Mouse (Mus musculus) liver, embryonic 13.5 days (tissue): ENCODE measurements around the gene Keap1. TPM values are rescaled to one million over a fixed set of nuclear protein-coding genes. Genes with fewer than 3 reads are reported as not detected.
"Not testable (repeated sequence)": the region's sequence is repeated elsewhere in the genome, so short reads cannot be mapped to it uniquely, and the experiment has no call there.

Experiments
- ATAC-seq: fragments of 200-750 bp; cut with Nextera tagmentation; 2 replicates; pipeline ENCODE4 v1.8.0; 2017; ENCODE audit warnings: low read depth, mild to moderate bottlenecking, moderate number of reproducible peaks, moderate library complexity
- DNase-seq: peaks from one replicate; pipeline ENCODE4 v3.0.0; 2022
- H3K27ac ChIP-seq: fragments of 300-500 bp; sonication (generic); 2 replicates; pipeline ENCODE4 v1.5.1; 2015; ENCODE audit warnings: moderate library complexity, mild to moderate bottlenecking, inconsistent platforms
- H3K27me3 ChIP-seq: fragments of 300-500 bp; sonication (generic); 2 replicates; pipeline ENCODE4 v1.6.1; 2015; ENCODE audit warnings: mild to moderate bottlenecking, inconsistent platforms
- H3K36me3 ChIP-seq: fragments of 300-500 bp; sonication (generic); 2 replicates; pipeline ENCODE4 v1.6.1; 2015; ENCODE audit warnings: mild to moderate bottlenecking, inconsistent platforms
- H3K4me1 ChIP-seq: fragments of 300-500 bp; sonication (generic); replicated peaks from 2 replicates; pipeline ENCODE4 v1.6.1; 2015; ENCODE audit warnings: inconsistent platforms
- H3K4me2 ChIP-seq: fragments of 300-500 bp; sonication (generic); 2 replicates; pipeline ENCODE4 v1.6.1; 2015; ENCODE audit warnings: inconsistent platforms, mild to moderate bottlenecking, moderate library complexity
- H3K4me3 ChIP-seq: fragments of 300-500 bp; sonication (generic); replicated peaks from 2 replicates; pipeline ENCODE4 v1.5.1; 2015; ENCODE audit warnings: mild to moderate bottlenecking, inconsistent platforms
- H3K9ac ChIP-seq: fragments of 300-500 bp; sonication (generic); 2 replicates; pipeline ENCODE4 v1.6.1; 2015; ENCODE audit warnings: mild to moderate bottlenecking, inconsistent platforms
- H3K9me3 ChIP-seq: fragments of 300-500 bp; sonication (generic); replicated peaks from 2 replicates; pipeline ENCODE4 v1.6.1; 2016; ENCODE audit warnings: inconsistent platforms
- WGBS: fragments of 180-500 bp; shearing (Covaris S2); methylation state at CpG from one replicate; pipeline ENCODE4 v1.1.7; 2015; ENCODE audit not compliant: insufficient replicate concordance; 5-methylcytosine and 5-hydroxymethylcytosine counted together
- polyA plus RNA-seq: library from polyadenylated mRNA; unstranded; fragments of >200 nt; fragmentation: Nextera tagmentation; extraction: Ambion mirVana; gene quantifications from 2 replicates; pipeline ENCODE4 v1.2.1, GENCODE M21; 2015

The Keap1 gene
- polyA plus RNA-seq, 1 experiment from 2014 or later: 31.9 TPM

GRCm38 (mm10) chr9:21227342-21227741 lies 11.8 kb downstream of the Keap1 start:
- peak; percentile 36 for DNase-seq
- Histone ChIP-seq H3K27me3 (no peaks in the 10 kb centered on the region), H3K4me3 (peak overlapping the region; percentile 45), H3K27ac (peak overlapping the region; percentile 25; the same call in 1 of the 2 replicates), H3K4me1 (peaks cover 53% of the 10 kb centered on the region), H3K9ac (peak overlapping the region; percentile 53), H3K4me2 (peak overlapping the region; percentile 67), H3K36me3 (peaks cover 35% of the 10 kb centered on the region), H3K9me3 (no peaks in the 10 kb centered on the region; the same call in 1 of the 2 replicates)
- peak; percentile 53 for ATAC-seq
- 20% methylated on average over 16 of the region's 16 CpGs for WGBS

GRCm38 (mm10) chr9:21225415-21225758 lies 13.8 kb downstream of the Keap1 start:
- H3K4me1 ChIP-seq: peaks cover 58% of the 10 kb centered on the region
- no peaks in the 10 kb centered on the region; the same call in 1 of the 2 replicates for H3K9me3 ChIP-seq
- H3K27me3 ChIP-seq: no peaks in the 10 kb centered on the region
- peak overlapping the region; percentile 72 for H3K4me2 ChIP-seq
- peaks cover 15% of the 10 kb centered on the region for H3K36me3 ChIP-seq
- WGBS: 10% methylated on average over 7 of the region's 7 CpGs
- peak overlapping the region; percentile 41; the same call in 1 of the 2 replicates for H3K9ac ChIP-seq
- ATAC-seq: no peak
- no peak for DNase-seq
- peak overlapping the region; percentile 44 for H3K27ac ChIP-seq
- H3K4me3 ChIP-seq: peak overlapping the region; percentile 51

- H3K9me3 ChIP-seq: no peaks in the 10 kb centered on the region; the same call in 1 of the 2 replicates
- peaks cover 9% of the 10 kb centered on the region for H3K36me3 ChIP-seq
- no peak for ATAC-seq
- DNase-seq: peak; percentile 64
- peak overlapping the region; percentile 41; the same call in 1 of the 2 replicates for H3K9ac ChIP-seq
- no peaks in the 10 kb centered on the region for H3K27me3 ChIP-seq
- H3K4me1 ChIP-seq: peaks cover 58% of the 10 kb centered on the region
- peak overlapping the region; percentile 51 for H3K4me3 ChIP-seq
- peak overlapping the region; percentile 72 for H3K4me2 ChIP-seq
- peak overlapping the region; percentile 44 for H3K27ac ChIP-seq
- WGBS: 18% methylated on average over 26 of the region's 26 CpGs
Measured at GRCm38 (mm10) chr9:21224576-21225414, 14.4 kb downstream of the Keap1 start.

- no peaks in the 10 kb centered on the region for H3K27me3 ChIP-seq
- H3K9me3 ChIP-seq: no peaks in the 10 kb centered on the region; the same call in 1 of the 2 replicates
- no peak overlapping the region for H3K9ac ChIP-seq
- peaks cover 54% of the 10 kb centered on the region for H3K4me1 ChIP-seq
- H3K4me3 ChIP-seq: no peak overlapping the region
- ATAC-seq (no peak), DNase-seq (no peak)
- H3K27ac ChIP-seq: no peak overlapping the region
- 0 out of 2 replicates have a peak, but pooled peaks cover under 1% of the 10 kb centered on the region for H3K36me3 ChIP-seq
- 77% methylated on average over 6 of the region's 6 CpGs for WGBS
- H3K4me2 ChIP-seq: no peak overlapping the region
Measured at GRCm38 (mm10) chr9:21223906-21224305, 15.3 kb downstream of the Keap1 start.

GRCm38 (mm10) chr9:21223490-21223889 lies 15.7 kb downstream of the Keap1 start:
- not testable (repeated sequence) for ATAC-seq, H3K4me3 ChIP-seq, H3K36me3 ChIP-seq, H3K4me2 ChIP-seq, H3K27ac ChIP-seq, H3K27me3 ChIP-seq, DNase-seq, H3K9me3 ChIP-seq, H3K9ac ChIP-seq
- WGBS: 76% methylated on average over 2 of the region's 2 CpGs
- H3K4me1 ChIP-seq: peaks cover 54% of the 10 kb centered on the region

GRCm38 (mm10) chr9:21221383-21221929 lies 17.7 kb downstream of the Keap1 start:
- Histone ChIP-seq H3K4me3 (peak overlapping the region; percentile 58), H3K36me3 (no peaks in the 10 kb centered on the region), H3K27ac (peak overlapping the region; percentile 85), H3K4me1 (peaks cover 35% of the 10 kb centered on the region), H3K27me3 (no peaks in the 10 kb centered on the region), H3K4me2 (peak overlapping the region; percentile 76), H3K9me3 (no peaks in the 10 kb centered on the region; the same call in 1 of the 2 replicates), H3K9ac (peak overlapping the region; percentile 62; the same call in 1 of the 2 replicates)
- 9% methylated on average over 7 of the region's 7 CpGs for WGBS
- peak; percentile 63 for DNase-seq
- ATAC-seq: 0 out of 2 replicates have a peak, but pooled peaks have one; percentile 32

GRCm38 (mm10) chr9:21220490-21221382 lies 18.4 kb downstream of the Keap1 start:
- WGBS: 2% methylated on average over 21 of the region's 21 CpGs
- Histone ChIP-seq H3K4me1 (peaks cover 30% of the 10 kb centered on the region), H3K4me2 (peak overlapping the region; percentile 76), H3K27me3 (no peaks in the 10 kb centered on the region), H3K36me3 (no peaks in the 10 kb centered on the region), H3K27ac (peak overlapping the region; percentile 85), H3K9me3 (no peaks in the 10 kb centered on the region; the same call in 1 of the 2 replicates), H3K4me3 (peak overlapping the region; percentile 58), H3K9ac (peak overlapping the region; percentile 62)
- DNase-seq: peak; percentile 94
- peak; percentile 93 for ATAC-seq

- Histone ChIP-seq H3K27me3 (no peaks in the 10 kb centered on the region), H3K9ac (no peak overlapping the region), H3K9me3 (no peaks in the 10 kb centered on the region; the same call in 1 of the 2 replicates), H3K36me3 (no peaks in the 10 kb centered on the region), H3K4me2 (no peak overlapping the region), H3K4me1 (peaks cover 21% of the 10 kb centered on the region), H3K27ac (no peak overlapping the region), H3K4me3 (no peak overlapping the region)
- ATAC-seq (no peak), DNase-seq (no peak)
- 35% methylated on average over 3 of the region's 3 CpGs for whole genome bisulfite sequencing
Measured at GRCm38 (mm10) chr9:21219820-21220219, 19.3 kb downstream of the Keap1 start.

- Histone ChIP-seq H3K36me3 (no peaks in the 10 kb centered on the region), H3K4me3 (no peak overlapping the region), H3K27me3 (no peaks in the 10 kb centered on the region), H3K4me2 (no peak overlapping the region), H3K4me1 (peaks cover 6% of the 10 kb centered on the region), H3K27ac (no peak overlapping the region), H3K9ac (no peak overlapping the region), H3K9me3 (no peaks in the 10 kb centered on the region)
- ATAC-seq (no peak), DNase-seq (no peak)
- 67% methylated on average over 25 of the region's 25 CpGs for WGBS
Measured at GRCm38 (mm10) chr9:21216050-21216841, 22.9 kb downstream of the Keap1 start.

GRCm38 (mm10) chr9:21213617-21214190 lies 25.5 kb downstream of the Keap1 start:
- Histone ChIP-seq H3K27ac (no peak overlapping the region), H3K9ac (no peak overlapping the region), H3K9me3 (no peaks in the 10 kb centered on the region), H3K36me3 (peaks cover 6% of the 10 kb centered on the region; the same call in 1 of the 2 replicates), H3K4me3 (no peak overlapping the region), H3K4me2 (no peak overlapping the region), H3K27me3 (no peaks in the 10 kb centered on the region), H3K4me1 (peaks cover 4% of the 10 kb centered on the region)
- ATAC-seq: no peak
- 46% methylated on average over 7 of the region's 7 CpGs for WGBS
- no peak for DNase-seq
